Mouse (Mus musculus) heart, postnatal 25 days (tissue): ENCODE results near the gene Noct. TPM values are rescaled to one million over a fixed set of nuclear protein-coding genes. Genes with fewer than 3 reads are reported as not detected.
"Not testable (repeated sequence)": the region's sequence is repeated elsewhere in the genome, so short reads cannot be mapped to it uniquely, and the experiment has no call there.

Source experiments
- DNase-seq: peaks from one replicate; pipeline ENCODE4 v3.0.0; 2022; ENCODE audit warnings: low spot score
- intact Hi-C: fragments of 180-260 bp; cut with DNase I; formaldehyde crosslinking; loops from one replicate; pipeline ENCODE4 v1.15.1; 2025
- total RNA-seq, 2 experiments: library from RNA; stranded (reverse); gene quantifications; 2 replicates each; pipeline ENCODE4 v1.2.3; 2021

Gene Noct
- total RNA-seq, 2 experiments from 2014 or later = 30.2 to 49.7 TPM

DNA sequence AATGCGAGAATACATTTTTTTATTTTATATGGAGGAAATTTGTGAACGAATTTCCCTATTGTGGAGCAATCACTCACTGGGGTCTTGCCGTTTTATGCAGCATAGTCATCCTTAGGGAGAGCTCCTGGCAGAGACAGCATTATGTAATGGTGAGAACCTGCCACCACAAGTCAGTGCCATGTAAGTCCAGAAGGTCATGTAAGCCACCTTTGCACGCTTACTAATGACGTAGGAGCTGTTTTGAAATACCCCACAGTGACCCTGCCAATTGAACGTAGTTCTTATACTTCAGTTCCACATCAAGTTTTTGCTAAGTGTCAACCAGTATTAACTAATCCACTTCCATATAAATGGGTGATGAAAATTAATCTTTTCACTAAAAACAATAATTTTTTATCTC lies 20.3 kb upstream of the Noct start:
- intact Hi-C loops = no loop called here
- no peak for DNase-seq

DNA sequence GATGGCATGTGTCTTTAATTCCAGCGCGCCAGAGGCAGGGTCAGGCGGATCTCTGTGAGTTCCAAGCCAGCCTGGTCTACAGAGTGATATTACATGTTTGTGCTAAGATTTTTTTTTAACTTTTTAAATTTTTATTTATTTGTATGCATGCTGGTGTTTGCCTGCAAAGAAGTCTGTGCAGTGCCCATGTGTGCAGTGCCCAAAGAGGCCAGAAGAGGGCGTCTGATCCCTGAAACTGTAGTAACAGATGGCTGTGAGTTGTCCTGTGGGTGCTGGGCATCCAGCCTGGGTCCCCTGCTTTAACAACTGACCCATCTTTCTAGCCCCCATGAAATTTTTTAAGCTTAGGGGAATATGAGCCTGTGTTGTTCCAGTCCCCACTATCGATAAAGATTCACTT lies 19.8 kb upstream of the Noct start:
- intact Hi-C loops = no loop called here
- DNase-seq = no peak

DNA sequence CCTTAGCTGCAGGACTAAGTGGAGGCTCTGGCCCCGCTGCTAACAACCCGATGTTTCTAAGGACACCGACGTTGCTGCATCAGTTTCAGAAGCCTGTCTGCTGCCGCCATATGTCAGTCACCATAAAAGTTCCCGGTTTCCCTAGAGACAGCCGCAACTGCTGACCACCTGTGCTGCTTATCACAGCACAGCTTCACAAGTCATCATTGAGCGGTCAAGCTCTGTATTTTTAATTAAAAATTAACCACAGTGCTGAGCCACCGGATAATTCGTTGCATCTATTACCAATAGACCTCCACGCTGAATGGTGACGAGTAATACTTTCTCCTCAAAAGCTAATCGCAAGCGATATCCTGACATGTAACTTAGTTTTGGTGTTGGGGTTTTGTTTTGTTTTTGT lies 19.4 kb upstream of the Noct start:
- intact Hi-C loops = no loop called here
- no peak for DNase-seq

DNA sequence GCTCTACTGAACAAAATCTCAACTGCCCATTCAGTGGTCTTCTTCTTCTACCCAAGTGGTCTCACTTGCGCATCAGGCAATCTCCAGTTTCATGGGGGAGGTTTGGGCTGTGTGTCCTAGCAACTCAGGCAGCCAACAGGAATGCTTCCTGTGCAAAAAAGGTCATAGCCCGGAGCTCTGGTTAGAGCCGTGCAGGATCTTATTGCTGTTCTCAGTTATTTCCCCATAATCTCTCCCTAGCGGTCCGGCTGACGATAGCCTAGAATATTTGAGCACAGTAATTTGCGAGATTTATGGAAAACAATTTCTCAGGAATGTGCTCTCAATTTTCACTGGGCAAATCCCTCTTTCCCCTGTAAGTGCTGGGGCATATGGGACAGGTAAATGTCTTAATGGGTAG lies 17.7 kb upstream of the Noct start:
- intact Hi-C loops = no loop called here
- no peak for DNase-seq

DNA sequence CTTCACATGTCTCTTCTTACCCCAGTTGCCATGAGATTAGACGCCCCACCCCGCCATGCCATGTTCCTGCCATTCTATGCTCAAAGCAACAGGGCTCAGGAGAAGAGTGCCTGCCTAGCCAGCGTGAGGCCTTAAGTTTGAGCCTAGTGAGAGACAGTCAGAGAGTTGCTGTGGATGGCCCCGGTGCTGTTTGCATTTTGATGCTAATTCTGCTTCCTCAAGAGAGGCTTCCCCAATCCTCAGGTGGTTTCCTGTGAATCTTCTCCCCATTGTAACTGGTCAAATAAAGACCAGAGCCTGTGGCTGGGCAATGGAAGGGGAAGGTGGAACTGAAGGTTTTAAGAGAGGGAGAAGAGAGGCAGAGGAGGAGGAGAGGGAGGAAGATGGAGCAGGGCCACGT lies 15.6 kb upstream of the Noct start:
- intact Hi-C loops = no loop called here
- no peak for DNase-seq

DNA sequence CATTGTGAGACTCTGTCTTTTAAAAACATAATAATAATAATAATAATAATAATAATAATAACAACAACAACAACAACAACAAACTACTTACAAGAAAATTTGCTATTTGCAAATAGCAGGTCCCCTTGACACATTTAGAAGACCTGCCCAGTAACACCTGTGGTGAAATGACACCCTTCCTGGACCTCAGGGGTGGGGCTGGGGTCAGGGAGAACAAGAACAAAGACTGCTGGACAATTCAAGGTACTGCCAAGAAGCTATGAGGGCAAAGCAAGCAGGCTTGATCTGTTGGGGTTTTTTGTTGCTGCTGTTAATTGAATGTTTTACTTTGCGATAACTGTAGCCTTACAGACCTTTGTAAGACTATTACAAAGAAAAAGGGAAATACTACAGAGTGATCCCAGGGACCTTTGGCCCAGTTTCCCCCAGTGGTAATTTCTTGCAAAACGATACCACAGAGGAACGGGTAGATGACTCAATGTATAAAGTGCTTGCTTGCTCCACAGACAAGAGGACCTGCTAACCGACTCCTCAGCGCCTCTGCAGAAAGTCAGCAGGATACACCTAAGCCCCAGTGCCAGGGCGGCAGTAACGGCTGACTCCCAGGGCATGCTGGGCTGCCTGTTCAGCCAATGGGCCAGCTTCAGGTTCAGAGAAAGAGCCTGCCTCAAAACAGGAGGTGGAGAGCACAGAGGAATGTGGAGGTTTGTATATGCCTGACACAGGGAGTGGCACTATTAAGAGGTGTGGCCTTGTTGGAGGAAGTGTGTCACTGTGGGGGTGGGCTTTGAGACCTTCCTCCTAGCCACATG lies 14.5 kb upstream of the Noct start:
- intact Hi-C loops = no loop called here
- DNase-seq = no peak

DNA sequence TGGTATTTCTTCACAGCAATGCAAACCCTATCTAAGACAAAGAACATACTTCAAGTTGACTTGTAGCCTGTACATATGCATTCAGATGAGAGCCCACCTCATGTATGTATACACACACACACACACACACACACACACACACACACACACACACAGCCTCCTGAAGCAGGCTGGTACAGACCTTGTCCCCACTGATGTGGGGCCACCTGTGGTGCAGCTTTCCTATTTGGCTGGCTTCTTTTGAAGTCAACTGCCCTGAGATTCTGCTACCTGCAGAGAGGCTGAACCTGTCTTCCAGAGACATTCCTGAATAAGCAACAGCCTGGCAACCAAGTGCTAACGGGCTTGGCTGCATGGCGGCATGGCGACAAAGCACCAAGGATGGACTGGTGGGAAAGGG lies 13.8 kb upstream of the Noct start:
- DNase-seq = no peak
- intact Hi-C loops = no loop called here

DNA sequence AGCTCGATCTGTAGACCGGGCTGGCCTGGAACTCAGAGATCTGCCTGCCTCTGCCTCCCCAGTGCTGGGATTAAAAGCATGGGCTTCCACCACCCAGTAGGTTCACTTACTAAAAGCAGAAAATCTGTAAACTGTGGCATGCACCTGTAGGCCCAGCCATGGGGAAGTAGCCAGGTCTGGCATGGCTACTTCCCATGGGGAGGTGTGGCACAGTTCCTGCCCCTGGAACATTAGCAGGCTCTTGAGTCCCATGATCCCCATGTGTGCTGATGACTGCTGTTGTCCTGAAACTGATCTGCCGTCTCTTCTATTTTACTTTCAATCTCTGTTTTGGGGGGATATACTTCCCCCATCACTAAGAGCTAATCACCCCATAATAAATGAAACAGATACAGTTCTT lies 11.1 kb upstream of the Noct start:
- DNase-seq = no peak
- intact Hi-C loops = no loop called here

DNA sequence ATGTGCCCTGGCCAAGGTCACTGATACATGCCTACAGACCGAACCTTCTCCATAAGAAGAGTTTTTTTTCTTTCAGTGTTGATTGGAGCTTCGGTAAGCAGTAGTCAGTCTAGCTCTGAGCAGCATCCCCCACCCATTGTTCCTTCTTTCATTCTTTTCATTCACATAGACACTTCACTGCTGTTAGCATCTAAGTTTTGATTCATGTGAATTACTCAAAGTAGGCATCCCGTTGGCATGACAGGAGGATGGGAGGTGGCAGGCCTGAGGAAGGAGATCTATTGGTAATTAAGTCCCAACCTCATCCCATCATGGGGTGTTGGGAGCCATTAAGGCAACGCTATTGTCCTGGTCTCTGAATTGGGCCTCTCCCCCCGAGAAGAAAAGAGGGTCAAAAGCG lies 8.6 kb upstream of the Noct start:
- intact Hi-C loops = no loop called here
- no peak for DNase-seq

DNA sequence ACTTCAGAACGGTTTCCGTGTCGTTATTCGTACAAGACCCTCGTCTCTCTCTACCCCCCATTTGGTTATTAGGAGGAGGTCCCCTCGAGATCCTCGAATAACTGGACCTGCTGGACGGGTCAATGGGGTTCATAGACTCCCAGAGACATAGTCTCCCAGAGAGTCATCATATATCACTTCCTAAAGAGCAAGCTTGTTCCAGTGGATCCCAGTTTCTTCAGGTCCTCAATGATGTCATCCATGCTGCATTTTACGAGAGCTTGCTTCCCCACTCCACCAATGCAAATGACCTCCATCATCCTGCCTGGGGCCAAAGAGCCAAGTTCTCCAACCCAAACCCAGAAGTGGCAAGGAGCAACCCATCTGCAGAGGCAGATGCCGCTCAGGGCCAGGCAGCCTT lies 7.9 kb upstream of the Noct start:
- intact Hi-C loops, DNase-seq: not testable (repeated sequence)

DNA sequence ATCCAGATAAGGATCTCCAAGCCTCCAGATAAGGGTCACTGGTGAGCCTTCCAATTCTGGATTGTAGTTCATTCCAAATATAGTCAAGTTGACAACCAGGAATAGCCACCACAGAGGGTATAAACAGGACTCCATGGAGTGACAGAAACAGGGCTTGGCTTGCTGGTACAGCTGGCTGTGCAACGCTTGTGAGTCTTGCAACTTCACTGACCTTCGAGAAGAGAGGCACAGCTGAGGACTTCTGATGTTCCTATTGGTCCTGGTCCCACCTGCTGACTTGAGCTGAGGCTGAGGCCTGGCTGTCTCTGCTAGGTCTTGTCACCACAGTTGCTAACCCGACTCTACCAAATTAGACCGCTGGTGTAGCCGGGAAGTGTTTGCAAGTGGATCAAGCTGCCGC lies 5.9 kb upstream of the Noct start:
- DNase-seq, intact Hi-C loops: not testable (repeated sequence)

DNA sequence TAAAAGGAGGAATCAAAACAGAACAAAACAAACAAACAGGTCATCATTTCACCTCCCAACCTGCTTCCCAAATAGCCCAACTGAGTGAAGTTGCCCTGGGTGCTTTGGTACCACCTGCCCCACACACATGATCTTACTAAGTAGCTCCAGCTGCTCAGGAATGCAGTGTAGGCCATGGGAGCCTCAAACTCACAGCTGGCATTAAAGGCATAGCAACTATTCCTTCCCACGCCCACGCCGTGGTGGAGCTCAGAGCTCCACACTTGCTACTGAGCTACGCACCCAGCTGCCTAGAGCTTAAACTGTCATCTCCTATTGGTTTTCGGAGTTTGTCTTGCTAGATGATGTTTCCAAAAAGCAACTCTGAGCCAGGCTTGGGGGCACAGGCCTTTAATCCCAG lies 5.0 kb upstream of the Noct start:
- intact Hi-C loops = no loop called here
- DNase-seq = no peak

DNA sequence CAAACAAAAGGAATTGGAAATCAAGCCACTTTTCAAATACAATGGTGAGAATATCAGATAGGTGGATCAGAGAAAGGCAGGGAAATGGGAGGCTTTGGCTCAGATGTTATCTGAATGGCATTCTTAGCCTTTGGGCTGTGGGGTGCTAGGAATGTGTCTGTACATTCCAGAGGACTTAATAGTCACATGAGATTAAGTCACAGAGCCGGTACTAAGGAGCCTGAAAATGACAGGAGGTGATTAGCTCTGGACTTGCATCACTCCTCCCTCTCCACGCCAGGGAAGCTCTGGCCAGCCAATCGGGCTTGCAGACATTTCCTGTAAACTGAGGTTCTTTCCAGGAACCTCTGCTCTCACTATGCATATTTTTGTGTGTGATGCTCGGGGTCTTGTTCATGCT lies 3.4 kb upstream of the Noct start:
- intact Hi-C loops = no loop called here
- no peak for DNase-seq

DNA sequence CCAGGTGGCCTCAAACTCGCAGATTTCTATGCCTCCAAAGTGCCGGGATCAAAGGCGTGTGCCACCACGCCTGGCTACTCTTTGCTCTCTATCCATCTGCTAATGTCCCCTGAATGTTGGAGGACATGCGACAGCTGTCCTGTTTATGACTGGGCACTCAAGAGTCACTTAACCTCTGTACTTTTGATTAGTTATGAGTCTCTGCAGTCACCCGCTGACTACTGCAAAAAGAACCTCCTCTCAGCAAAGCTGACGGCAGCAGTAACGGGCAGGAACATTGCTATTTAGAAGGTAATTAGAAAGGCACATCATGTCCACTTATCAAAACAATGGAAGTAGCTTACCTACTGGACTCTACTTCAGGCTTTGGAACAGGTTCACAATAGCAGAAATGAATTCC lies 2.4 kb upstream of the Noct start:
- no peak for DNase-seq
- intact Hi-C loops = loop anchor here (2.0 kb wide), 1 partner anchor 23 kb away; no protein-coding TSS in a partner anchor

DNA sequence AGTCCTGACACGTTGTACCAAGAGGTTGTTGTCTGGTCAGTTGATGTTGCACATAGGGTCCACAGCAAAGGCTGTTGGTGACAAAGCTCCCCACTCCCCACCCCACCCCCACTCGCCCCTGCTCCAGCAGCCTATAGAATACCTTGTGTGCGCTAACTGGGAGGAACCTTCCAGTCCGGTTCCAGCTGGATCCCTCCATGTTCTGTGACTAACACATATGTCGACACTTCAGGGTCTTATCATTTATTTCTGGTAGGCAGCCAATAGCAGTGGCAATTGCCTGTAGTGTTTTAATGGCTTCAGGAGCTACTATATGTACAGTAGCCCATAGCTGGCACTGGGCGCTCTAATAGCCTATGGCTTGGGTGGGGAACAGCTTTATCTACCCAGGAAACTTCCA lies 1.9 kb upstream of the Noct start:
- intact Hi-C loops = loop anchor here (2.0 kb wide), 1 partner anchor 24 kb away; no protein-coding TSS in a partner anchor
- no peak for DNase-seq

DNA sequence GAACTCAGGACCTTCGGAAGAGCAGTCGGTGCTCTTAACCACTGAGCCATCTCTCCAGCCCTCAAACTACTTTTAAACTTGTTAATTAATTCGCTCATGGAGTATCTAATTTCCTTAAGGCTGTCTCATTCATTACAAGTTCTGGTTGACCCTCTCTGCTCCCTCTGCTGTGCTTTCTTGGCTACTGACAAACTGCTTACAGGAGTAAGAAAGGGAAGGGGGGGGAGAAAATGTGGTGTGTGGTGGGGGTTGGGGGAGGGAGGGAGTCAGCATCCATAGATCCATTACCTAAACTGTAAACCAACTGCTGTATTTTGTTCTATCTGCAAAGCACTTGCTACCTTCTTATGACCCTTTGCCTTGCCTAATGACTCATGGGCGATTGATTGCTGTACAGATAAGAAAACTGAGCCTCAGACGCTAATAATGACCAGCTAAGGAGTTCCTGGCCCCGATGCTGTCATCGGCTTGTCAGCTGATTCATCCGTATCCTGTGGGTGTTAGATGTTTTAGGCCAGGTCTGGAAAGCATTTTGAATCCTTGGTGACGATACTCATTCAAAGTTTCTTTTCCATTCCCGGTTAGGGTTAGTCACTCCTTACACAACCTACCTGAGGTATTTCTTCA lies 1.3 kb upstream of the Noct start:
- DNase-seq = no peak
- intact Hi-C loops = loop anchor here (2.0 kb wide), 1 partner anchor 24 kb away; no protein-coding TSS in a partner anchor

DNA sequence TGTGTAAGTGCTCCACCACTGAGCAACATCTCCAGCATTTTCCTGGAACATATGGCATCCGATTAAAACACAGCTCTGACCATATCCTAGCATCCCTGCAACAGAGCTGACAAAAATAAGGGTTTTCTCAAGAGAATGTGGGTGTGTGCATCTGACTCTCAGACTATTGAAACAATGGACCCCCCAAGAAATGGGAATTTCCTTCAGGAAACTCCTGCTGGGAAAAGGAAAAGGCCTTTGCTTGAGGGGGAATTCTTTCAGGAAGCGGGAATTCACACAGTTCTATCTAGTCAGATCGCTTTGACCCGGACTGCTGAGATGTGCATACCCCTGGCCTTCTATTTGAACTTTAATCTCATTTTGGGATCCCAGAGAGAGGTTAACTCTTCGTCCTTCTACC lies 691 bp upstream of the Noct start:
- intact Hi-C loops = loop anchor here (2.0 kb wide), 1 partner anchor 25 kb away; no protein-coding TSS in a partner anchor

DNA sequence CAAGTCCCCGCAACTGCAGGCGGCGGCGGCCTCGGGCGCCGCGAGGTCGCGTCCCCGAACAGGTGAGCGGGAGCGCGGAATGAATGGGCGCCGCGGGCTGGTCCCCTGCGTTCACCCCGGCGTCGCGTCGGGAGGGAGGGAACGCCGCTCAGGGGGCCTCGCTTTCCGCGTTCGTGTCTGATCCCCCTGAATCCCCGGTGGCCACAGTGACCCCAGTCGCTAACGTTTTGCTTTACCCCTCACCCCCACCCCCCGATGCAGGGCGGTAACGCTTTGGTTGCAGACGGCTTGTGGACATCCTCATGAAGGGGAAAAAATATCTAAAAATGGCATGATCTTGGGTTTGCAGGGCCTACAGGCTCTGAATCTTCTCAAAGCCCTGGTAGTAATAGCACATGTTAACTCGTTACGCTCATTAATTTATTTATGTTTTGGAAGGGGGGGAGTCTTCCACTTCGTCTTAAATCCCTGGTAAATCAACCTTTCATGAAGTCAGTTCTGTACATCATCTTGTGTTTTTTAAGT lies 1.0 kb downstream of the Noct start:
- intact Hi-C loops = no loop called here
- no peak for DNase-seq

More for the DNA sequence above, 691 bp upstream of the Noct start:
- DNase-seq = no peak

DNA sequence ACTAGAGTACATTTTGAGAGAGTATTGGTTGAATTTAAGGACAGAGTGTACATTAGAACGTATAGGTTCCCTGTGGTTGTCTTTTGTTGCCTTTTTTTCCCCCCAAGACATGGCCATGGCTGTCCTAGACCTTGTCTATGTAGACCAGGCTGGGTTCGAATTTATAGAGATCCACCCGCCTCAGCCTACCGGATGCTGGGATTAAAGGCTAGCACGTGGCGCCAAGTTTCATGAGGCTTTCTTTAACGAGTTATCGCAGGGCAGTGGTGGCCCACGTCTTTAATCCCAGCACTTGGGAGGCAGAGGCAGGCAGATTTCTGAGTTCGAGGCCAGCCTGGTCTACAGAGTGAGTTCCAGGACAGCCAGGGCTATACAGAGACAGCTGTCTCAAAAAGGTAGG lies 1.7 kb downstream of the Noct start:
- no peak for DNase-seq
- intact Hi-C loops = no loop called here

DNA sequence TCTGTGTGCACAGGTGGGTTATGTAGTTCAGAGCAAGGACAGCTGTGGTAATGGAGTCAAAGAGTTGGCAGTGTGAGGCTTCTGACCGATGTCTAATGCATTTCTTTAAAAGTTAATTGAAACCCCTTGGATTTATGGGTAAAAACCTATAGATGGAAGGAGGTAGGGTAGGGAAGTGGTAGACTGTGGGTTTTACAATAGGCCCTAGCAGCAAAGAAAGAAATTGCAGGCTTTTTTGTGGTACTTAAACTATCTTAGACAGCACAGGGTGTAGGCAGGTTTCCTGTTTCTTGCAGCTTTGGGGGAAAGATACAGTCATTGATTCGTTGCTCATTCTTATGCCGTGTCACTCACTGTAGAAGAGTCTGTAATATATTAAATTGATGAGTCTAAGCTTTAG lies 2.4 kb downstream of the Noct start:
- intact Hi-C loops = no loop called here
- no peak for DNase-seq

DNA sequence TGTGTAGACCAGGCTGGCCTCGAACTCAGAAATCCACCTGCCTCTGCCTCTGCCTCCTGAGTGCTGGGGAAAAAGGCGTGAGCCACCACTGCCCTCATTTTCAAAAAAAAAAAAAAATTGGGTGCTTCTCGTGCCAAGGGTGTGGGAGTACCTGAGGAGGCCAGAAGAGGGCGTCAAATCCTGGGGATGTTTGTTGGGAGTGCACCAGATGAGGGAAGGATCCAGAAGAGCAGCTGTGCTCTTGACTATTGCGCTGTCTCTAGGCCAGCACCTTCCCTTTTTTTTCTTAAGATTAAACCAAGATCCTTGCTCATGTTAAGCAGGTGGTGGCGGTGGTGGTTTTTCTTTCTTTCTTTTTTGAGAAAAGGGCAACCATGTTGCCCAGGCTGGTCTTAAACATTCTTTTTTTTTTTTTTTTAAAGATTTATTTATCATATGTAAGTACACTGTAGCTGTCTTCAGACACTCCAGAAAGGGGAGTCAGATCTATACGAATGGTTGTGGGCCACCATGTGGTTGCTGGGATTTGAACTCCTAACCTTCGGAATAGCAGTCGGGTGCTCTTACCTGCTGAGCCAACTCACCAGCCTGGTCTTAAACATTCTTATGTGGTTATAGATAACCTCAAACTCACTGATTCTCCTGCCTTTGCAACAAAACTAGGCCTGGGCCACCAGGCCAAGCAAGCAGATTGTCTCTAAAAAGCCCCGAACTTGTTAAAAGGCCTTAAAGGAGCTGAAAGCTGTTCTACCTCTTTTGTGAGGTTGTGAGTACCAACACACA lies 4.0 kb downstream of the Noct start:
- intact Hi-C loops = no loop called here
- DNase-seq = no peak
